Mouse (Mus musculus) heart, embryonic 11.5 days (tissue): ENCODE results near the gene Tnk2. TPM values are rescaled to one million over a fixed set of nuclear protein-coding genes. Genes with fewer than 3 reads are reported as not detected.

Source experiments
- ATAC-seq: fragments of 200-750 bp; cut with Nextera tagmentation; replicated peaks from 2 replicates; pipeline ENCODE4 v1.8.0; 2017; ENCODE audit warnings: moderate library complexity; ENCODE audit not compliant: insufficient number of reproducible peaks, low FRiP score, low TSS enrichment
- H3K27ac ChIP-seq: fragments of 300-500 bp; sonication (generic); 2 replicates; pipeline ENCODE4 v1.5.1; 2014; ENCODE audit warnings: mild to moderate bottlenecking, low read depth, low read length
- H3K27me3 ChIP-seq: fragments of 300-500 bp; sonication (generic); 2 replicates; pipeline ENCODE4 v1.6.1; 2014; ENCODE audit warnings: mild to moderate bottlenecking, low read length, mixed read lengths; ENCODE audit not compliant: control insufficient read depth, insufficient read depth
- H3K36me3 ChIP-seq: fragments of 300-500 bp; sonication (generic); 2 replicates; pipeline ENCODE4 v1.6.1; 2014; ENCODE audit warnings: mild to moderate bottlenecking, low read length, moderate library complexity, mixed read lengths; ENCODE audit not compliant: control insufficient read depth, insufficient read depth
- H3K4me1 ChIP-seq: fragments of 300-500 bp; sonication (generic); 2 replicates; pipeline ENCODE4 v1.6.1; 2014; ENCODE audit warnings: low read length; ENCODE audit not compliant: control insufficient read depth, insufficient read depth
- H3K4me2 ChIP-seq: fragments of 300-500 bp; sonication (generic); 2 replicates; pipeline ENCODE4 v1.6.1; 2014; ENCODE audit warnings: mild to moderate bottlenecking, moderate library complexity
- H3K4me3 ChIP-seq: fragments of 300-500 bp; sonication (generic); 2 replicates; pipeline ENCODE4 v1.5.1; 2014; ENCODE audit warnings: low read depth, low read length
- H3K9ac ChIP-seq: fragments of 300-500 bp; sonication (generic); 2 replicates; pipeline ENCODE4 v1.6.1; 2014; ENCODE audit warnings: mild to moderate bottlenecking, low read depth, low read length, moderate library complexity
- H3K9me3 ChIP-seq: fragments of 300-500 bp; sonication (generic); replicated peaks from 2 replicates; pipeline ENCODE4 v1.6.1; 2016; ENCODE audit warnings: low read length; ENCODE audit not compliant: control insufficient read depth
- WGBS: fragments of 180-500 bp; shearing (Covaris S2); extraction: QIAGEN DNeasy Blood & Tissue Kit; methylation state at CpG from one replicate; pipeline ENCODE4 v1.1.7; 2014; ENCODE audit not compliant: insufficient replicate concordance; 5-methylcytosine and 5-hydroxymethylcytosine counted together
- polyA plus RNA-seq: library from polyadenylated mRNA; unstranded; fragments of >200 nt; fragmentation: Nextera tagmentation; extraction: Ambion mirVana; gene quantifications from 2 replicates; pipeline ENCODE4 v1.2.1, GENCODE M21; 2014

The Tnk2 gene
- polyA plus RNA-seq: 6.9 and 7.8 TPM in 2 replicates

DNA sequence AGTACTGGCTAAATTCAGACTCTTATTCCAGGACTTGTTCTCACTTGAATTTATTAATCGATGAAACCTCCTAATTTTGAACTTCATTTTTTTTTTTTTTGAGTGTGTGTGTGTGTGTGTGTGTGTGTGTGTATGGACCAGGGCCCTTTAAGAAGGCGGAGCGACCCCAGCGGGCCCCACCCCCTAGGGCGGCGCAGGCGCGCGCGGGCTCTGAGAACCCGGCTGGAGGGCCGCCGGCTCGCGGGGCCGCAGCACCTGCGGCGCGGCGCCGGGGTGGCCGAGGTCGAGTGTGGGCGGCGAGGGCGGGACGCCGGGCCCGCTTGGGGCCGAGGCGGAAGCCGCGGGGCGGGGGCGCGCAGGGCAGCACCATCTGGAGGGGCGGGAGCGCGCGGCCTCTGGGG lies at the start of gene Tnk2:
TSS of gene Tnk2 (plus strand) at position 214 of the 401 bp plus-strand sequence.
- Histone ChIP-seq H3K9me3 (no peaks in the 10 kb centered on the region), H3K36me3 (no peaks in the 10 kb centered on the region), H3K4me3 (peak within 1 kb of the TSS; percentile 95), H3K4me1 (peaks cover 22% of the 10 kb centered on the region), H3K4me2 (peak within 1 kb of the TSS; percentile 97), H3K27me3 (no peaks in the 10 kb centered on the region), H3K9ac (peak within 1 kb of the TSS; percentile 90), H3K27ac (peak within 1 kb of the TSS; percentile 64)
- ATAC-seq: peak; percentile 89
- 2% methylated on average over 23 of the region's 40 CpGs for WGBS

DNA sequence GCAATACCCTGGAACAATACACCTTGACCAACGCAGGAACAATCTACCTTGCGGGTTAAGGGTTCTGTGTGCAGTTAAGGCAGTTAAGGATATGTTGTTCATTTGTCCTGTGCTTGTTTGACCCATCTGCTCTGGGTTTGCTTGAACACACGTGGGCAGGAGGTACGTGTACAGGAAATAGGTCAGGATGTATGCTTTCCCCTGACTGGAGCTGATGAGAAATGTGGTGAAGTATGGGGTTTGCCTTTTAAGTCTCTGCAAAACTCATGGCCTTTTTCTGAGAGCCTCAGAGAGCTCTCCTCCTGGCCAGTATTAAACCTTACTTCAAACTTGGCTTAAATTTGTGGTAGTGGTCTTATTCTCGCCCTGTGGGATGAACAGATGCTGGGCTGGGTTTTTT lies 49.8 kb upstream of the Tnk2 start:
- H3K4me3 ChIP-seq: no peak overlapping the region
- WGBS: 75% methylated on average over 5 of the region's 5 CpGs
- H3K9me3 ChIP-seq: no peaks in the 10 kb centered on the region
- H3K4me1 ChIP-seq: no peaks in the 10 kb centered on the region
- H3K27me3 ChIP-seq: no peaks in the 10 kb centered on the region
- ATAC-seq: no peak
- H3K4me2 ChIP-seq: no peak overlapping the region
- no peak overlapping the region for H3K27ac ChIP-seq
- no peaks in the 10 kb centered on the region for H3K36me3 ChIP-seq
- H3K9ac ChIP-seq: no peak overlapping the region

DNA sequence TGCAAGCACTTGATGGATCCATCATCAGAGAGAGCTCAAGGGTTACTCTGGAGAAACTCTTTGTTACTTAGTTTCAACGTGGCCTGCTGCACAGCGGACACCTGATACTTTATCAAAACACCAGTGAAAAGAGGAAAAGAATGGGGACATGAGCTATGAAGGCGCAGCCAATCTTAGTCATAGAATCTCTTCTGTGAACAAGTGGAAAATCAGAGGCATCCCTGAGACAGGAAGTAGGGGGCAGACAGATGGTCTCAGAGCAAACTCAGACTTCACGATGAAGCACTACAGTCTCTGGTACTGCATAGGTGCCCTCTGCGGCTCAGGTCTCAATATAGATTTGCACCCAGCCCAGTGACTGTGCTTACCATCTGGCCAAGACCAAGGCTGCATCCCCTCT lies 49.0 kb upstream of the Tnk2 start:
- no peak for ATAC-seq
- Histone ChIP-seq H3K27ac (no peak overlapping the region), H3K9ac (no peak overlapping the region), H3K9me3 (no peaks in the 10 kb centered on the region), H3K36me3 (no peaks in the 10 kb centered on the region), H3K4me3 (no peak overlapping the region), H3K4me2 (no peak overlapping the region), H3K27me3 (no peaks in the 10 kb centered on the region), H3K4me1 (no peaks in the 10 kb centered on the region)
- WGBS: 63% methylated on average over 5 of the region's 5 CpGs

DNA sequence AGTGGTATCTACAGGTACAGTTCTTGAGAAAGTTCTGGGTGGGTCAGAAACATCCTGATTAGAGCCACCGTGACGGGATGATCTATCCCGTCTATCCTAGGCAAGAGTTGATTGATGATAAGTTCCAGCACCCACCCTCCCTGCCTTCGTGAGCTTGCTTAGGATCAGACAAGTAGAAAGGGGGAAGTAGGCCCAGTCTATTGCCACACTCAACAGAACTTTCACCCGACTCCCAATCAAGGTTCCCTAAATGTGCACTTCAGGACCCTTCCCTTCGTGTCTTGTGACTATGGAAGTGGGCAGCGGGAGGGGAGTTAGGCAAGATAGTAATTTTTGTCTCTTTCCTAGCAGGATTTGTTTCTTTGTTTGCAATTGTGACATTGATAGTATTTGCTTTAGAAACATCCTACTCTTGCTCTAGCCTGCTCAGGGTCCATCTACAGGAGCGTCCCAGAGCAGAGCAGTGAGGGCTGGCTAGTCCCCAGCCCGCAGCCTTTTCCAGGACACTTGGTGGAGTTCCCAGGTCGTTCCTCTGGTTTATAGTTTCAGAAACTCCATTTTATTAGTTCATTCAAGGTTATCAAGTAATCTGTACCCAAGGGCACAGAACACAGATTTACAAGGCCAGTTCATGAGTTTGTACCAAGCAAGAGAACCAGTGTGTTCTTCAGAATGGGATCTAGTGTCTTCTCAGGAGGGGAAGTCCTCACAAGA lies 48.4 kb upstream of the Tnk2 start:
- no peak for ATAC-seq
- no peak overlapping the region for H3K27ac ChIP-seq
- no peaks in the 10 kb centered on the region for H3K4me1 ChIP-seq
- H3K9me3 ChIP-seq: no peaks in the 10 kb centered on the region
- H3K9ac ChIP-seq: no peak overlapping the region
- no peaks in the 10 kb centered on the region for H3K36me3 ChIP-seq
- H3K4me2 ChIP-seq: no peak overlapping the region
- H3K27me3 ChIP-seq: no peaks in the 10 kb centered on the region
- H3K4me3 ChIP-seq: no peak overlapping the region
- 80% methylated on average over 10 of the region's 10 CpGs for WGBS

DNA sequence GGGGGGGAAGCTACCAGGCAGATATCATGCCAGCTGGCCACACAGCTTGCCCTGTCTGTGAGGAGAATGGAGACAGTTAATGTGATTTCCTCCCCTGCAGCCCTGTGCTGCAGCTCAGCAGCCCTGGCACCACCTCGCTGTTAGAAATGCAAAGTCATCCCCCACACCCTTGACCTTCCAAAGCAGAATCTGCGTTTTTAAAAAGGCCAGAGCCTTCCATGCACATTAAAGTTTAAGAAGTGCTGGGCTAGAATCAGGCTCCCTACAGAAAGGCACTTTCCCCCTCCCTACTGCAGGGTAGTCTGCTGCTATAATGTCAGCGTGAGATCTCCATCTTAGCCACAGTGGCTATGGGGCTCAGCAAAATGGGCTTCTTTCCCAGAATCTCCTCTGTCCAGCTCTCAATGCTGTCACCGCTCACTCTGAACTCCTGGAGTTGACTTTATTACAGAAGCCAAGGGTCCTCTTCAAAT lies 45.7 kb upstream of the Tnk2 start:
- Histone ChIP-seq H3K36me3 (no peaks in the 10 kb centered on the region), H3K4me2 (no peak overlapping the region), H3K4me3 (no peak overlapping the region), H3K4me1 (no peaks in the 10 kb centered on the region), H3K27me3 (no peaks in the 10 kb centered on the region), H3K9me3 (no peaks in the 10 kb centered on the region), H3K9ac (no peak overlapping the region), H3K27ac (0 out of 2 replicates have a peak overlapping the region, but pooled peaks have one; percentile 22)
- ATAC-seq: no peak
- 34% methylated on average over 4 of the region's 4 CpGs for WGBS

DNA sequence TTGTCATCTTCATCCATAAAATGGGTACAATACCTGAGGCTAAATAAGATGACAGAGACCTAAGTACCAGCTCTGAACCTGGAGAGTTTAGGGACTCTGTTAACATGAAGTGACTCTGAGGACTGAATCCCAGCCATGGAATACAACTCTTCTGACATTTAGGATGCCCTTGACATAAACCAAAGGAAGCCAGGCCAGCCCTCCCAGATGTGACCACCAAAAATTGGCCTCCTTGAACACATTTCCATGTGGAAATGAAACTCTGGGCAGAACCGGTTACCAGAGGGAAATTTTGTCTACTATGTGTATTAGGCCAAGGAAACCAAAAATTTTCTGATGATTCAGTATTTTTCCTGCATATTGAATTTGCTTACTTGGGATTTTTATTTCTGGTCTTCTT lies 44.5 kb upstream of the Tnk2 start:
- Histone ChIP-seq H3K27me3 (no peaks in the 10 kb centered on the region), H3K9ac (no peak overlapping the region), H3K4me1 (no peaks in the 10 kb centered on the region), H3K36me3 (no peaks in the 10 kb centered on the region), H3K9me3 (no peaks in the 10 kb centered on the region), H3K27ac (no peak overlapping the region), H3K4me3 (no peak overlapping the region), H3K4me2 (no peak overlapping the region)
- no peak for ATAC-seq
- 86% methylated on average over 1 of the region's 1 CpGs for WGBS

DNA sequence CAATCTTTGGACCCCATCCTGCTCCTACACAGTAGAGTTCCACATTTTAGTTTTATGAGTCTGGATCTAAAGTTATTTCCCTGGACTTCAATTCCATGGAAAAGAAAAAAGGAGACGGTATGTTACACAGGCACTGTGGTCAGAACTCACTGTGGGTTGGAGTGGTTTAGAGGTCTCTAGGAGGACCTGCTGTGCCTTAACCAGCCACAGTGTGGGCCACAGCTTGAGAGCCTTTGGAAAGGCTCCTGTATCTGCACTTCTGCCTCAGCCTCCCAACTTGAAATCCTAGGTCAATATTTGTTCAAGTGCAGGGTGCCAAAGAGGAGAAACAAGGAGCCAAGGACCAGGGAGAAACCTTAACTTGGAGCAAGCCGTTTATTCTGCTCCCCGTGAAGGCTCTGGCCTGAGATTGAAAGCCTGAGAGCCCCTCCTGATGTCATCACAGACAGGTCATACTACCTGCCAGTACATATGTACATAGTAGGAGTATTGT lies 41.4 kb upstream of the Tnk2 start:
- Histone ChIP-seq H3K27ac (no peak overlapping the region), H3K4me1 (no peaks in the 10 kb centered on the region), H3K9me3 (no peaks in the 10 kb centered on the region), H3K27me3 (no peaks in the 10 kb centered on the region), H3K36me3 (no peaks in the 10 kb centered on the region), H3K4me3 (no peak overlapping the region), H3K4me2 (no peak overlapping the region), H3K9ac (no peak overlapping the region)
- 65% methylated on average over 3 of the region's 3 CpGs for WGBS
- ATAC-seq: no peak

DNA sequence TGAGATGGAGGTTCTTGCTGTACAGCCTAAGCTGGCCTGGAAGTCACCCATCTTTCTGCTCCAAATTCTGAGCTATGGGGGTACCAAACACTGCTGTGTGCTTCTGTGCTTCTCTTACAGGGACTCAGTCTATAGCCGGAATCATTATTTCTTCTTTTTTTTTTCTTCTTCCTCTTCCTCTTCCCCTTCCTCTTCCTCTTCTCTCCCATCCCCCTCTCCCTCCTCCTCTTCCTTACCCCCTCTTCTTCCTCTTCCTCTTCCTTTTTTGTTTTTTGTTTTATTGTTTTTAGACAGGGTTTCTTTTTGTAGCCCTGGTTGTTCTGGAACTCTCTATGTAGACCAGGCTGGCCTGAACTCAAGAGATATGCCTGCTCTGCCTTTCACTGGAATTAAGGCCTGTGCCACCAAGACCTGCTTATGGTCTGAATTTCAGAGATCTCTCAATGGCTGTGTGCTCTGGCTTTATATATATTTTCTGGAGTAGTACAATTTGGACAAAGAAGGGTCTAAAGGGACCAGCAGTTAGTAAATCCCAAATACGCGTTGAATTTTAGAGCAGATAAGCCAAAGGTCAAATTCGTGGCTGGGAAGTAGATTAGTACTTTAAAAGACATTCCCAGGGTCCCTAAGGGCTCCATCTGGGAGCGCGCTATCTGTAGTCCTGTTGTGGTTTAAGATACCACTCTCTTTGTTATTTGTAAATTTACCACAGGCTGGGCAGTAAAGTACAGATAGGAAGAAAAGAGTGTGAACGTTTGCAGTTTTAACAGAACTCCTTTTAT lies 35.9 kb upstream of the Tnk2 start:
- Histone ChIP-seq H3K4me3 (peak overlapping the region; percentile 87; the same call in 1 of the 2 replicates), H3K36me3 (no peaks in the 10 kb centered on the region), H3K27me3 (no peaks in the 10 kb centered on the region), H3K9ac (peak overlapping the region; percentile 96; the same call in 1 of the 2 replicates), H3K4me2 (peak overlapping the region; percentile 64), H3K4me1 (no peaks in the 10 kb centered on the region; the same call in 1 of the 2 replicates), H3K9me3 (no peaks in the 10 kb centered on the region), H3K27ac (peak overlapping the region; percentile 93)
- ATAC-seq: no peak
- WGBS: 35% methylated on average over 7 of the region's 7 CpGs
